Mouse (Mus musculus): ENCODE measurements around the gene Elp6. TPM values are rescaled to one million over a fixed set of nuclear protein-coding genes. Genes with fewer than 3 reads are reported as not detected.

Elp6 gene
- polyA plus RNA-seq, 1 experiment from 2014 or later, result 24.1 TPM

- Histone ChIP-seq H3K27ac (ENCODE audit: low read length) (no peak overlapping the region), H3K4me2 (ENCODE audit: low read depth, low read length) (no peak overlapping the region), H3K27me3 (ENCODE audit: control insufficient read depth, insufficient read depth, low read depth, low read length) (no peaks in the 10 kb centered on the region), H3K36me3 (ENCODE audit: control insufficient read depth, insufficient read depth, low read length) (no peaks in the 10 kb centered on the region), H3K9me3 (ENCODE audit: control insufficient read depth, low read length) (no peaks in the 10 kb centered on the region), H3K4me1 (replicated peaks; ENCODE audit: control insufficient read depth, insufficient read depth, low read length) (no peaks in the 10 kb centered on the region), H3K9ac (ENCODE audit: low read length) (no peak overlapping the region), H3K4me3 (ENCODE audit: low read length) (no peak overlapping the region)
- 59% methylated on average over 5 of the region's 5 CpGs for WGBS
- ATAC-seq (ENCODE audit: low read depth), result no peak
Measured at GRCm38 (mm10) chr9:110275882-110276281, 29.1 kb upstream of the Elp6 start.

- H3K27ac ChIP-seq (ENCODE audit: low read length), result no peak overlapping the region
- no peak overlapping the region for H3K9ac ChIP-seq (ENCODE audit: low read length)
- no peaks in the 10 kb centered on the region for H3K27me3 ChIP-seq (ENCODE audit: control insufficient read depth, insufficient read depth, low read depth, low read length)
- no peak overlapping the region for H3K4me3 ChIP-seq (ENCODE audit: low read length)
- no peak overlapping the region for H3K4me2 ChIP-seq (ENCODE audit: low read depth, low read length)
- no peak for ATAC-seq (ENCODE audit: low read depth)
- H3K9me3 ChIP-seq (ENCODE audit: control insufficient read depth, low read length), result no peaks in the 10 kb centered on the region
- WGBS, result 44% methylated on average over 8 of the region's 8 CpGs
- H3K36me3 ChIP-seq (ENCODE audit: control insufficient read depth, insufficient read depth, low read length), result no peaks in the 10 kb centered on the region
- H3K4me1 ChIP-seq (replicated peaks; ENCODE audit: control insufficient read depth, insufficient read depth, low read length), result no peaks in the 10 kb centered on the region
Measured at GRCm38 (mm10) chr9:110277431-110277881, 27.5 kb upstream of the Elp6 start.

GRCm38 (mm10) chr9:110284075-110284697 is 20.8 kb upstream of the Elp6 start:
- Histone ChIP-seq H3K9me3 (ENCODE audit: control insufficient read depth, low read length) (no peaks in the 10 kb centered on the region), H3K27ac (ENCODE audit: low read length) (no peak overlapping the region), H3K4me1 (replicated peaks; ENCODE audit: control insufficient read depth, insufficient read depth, low read length) (no peaks in the 10 kb centered on the region), H3K4me3 (ENCODE audit: low read length) (no peak overlapping the region), H3K36me3 (ENCODE audit: control insufficient read depth, insufficient read depth, low read length) (no peaks in the 10 kb centered on the region), H3K4me2 (ENCODE audit: low read depth, low read length) (no peak overlapping the region), H3K27me3 (ENCODE audit: control insufficient read depth, insufficient read depth, low read depth, low read length) (no peaks in the 10 kb centered on the region), H3K9ac (ENCODE audit: low read length) (no peak overlapping the region)
- ATAC-seq (ENCODE audit: low read depth), result no peak
- WGBS, result 95% methylated on average over 8 of the region's 10 CpGs

DNA sequence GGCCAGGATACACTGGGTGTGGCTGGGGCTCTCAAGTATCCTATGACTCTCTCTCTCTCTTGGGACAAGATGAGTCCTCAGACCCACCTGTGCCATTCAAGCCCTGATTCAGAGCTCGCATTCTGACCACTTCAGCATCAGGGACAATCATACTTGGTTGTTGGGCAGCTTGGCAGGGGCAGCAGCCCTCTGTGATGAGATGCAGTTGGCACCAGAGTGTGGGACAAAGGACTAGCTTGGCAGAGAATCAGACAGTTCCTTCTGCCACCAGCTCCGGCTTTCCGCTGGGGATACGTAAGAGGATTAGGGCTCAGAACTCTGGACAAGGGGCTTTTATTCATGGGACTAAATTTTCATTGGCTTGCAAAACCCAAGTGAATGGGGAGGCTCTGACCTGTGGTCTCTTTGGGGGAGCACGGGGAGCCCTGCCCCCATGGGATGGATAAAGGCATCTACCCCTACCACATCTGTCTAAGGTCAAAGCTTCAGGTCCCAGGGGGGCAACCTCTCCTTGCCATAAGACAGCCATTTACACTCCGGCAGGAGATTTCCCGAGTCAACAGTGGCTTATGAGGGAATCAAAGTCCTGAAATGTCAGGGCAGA is 17.6 kb upstream of the Elp6 start:
- H3K27me3 ChIP-seq (ENCODE audit: control insufficient read depth, insufficient read depth, low read depth, low read length), result no peaks in the 10 kb centered on the region
- no peak overlapping the region for H3K4me3 ChIP-seq (ENCODE audit: low read length)
- no peak overlapping the region for H3K9ac ChIP-seq (ENCODE audit: low read length)
- H3K4me1 ChIP-seq (replicated peaks; ENCODE audit: control insufficient read depth, insufficient read depth, low read length), result no peaks in the 10 kb centered on the region
- H3K27ac ChIP-seq (ENCODE audit: low read length), result no peak overlapping the region
- no peak for ATAC-seq (ENCODE audit: low read depth)
- no peaks in the 10 kb centered on the region for H3K36me3 ChIP-seq (ENCODE audit: control insufficient read depth, insufficient read depth, low read length)
- no peaks in the 10 kb centered on the region for H3K9me3 ChIP-seq (ENCODE audit: control insufficient read depth, low read length)
- WGBS, result 77% methylated on average over 7 of the region's 7 CpGs
- no peak overlapping the region for H3K4me2 ChIP-seq (ENCODE audit: low read depth, low read length)

- no peak for ATAC-seq (ENCODE audit: low read depth)
- H3K4me2 ChIP-seq (ENCODE audit: low read depth, low read length), result no peak overlapping the region
- no peaks in the 10 kb centered on the region for H3K9me3 ChIP-seq (ENCODE audit: control insufficient read depth, low read length)
- WGBS, result 72% methylated on average over 12 of the region's 12 CpGs
- no peaks in the 10 kb centered on the region for H3K27me3 ChIP-seq (ENCODE audit: control insufficient read depth, insufficient read depth, low read depth, low read length)
- no peak overlapping the region for H3K9ac ChIP-seq (ENCODE audit: low read length)
- H3K4me1 ChIP-seq (replicated peaks; ENCODE audit: control insufficient read depth, insufficient read depth, low read length), result no peaks in the 10 kb centered on the region
- no peak overlapping the region for H3K27ac ChIP-seq (ENCODE audit: low read length)
- H3K4me3 ChIP-seq (ENCODE audit: low read length), result no peak overlapping the region
- no peaks in the 10 kb centered on the region for H3K36me3 ChIP-seq (ENCODE audit: control insufficient read depth, insufficient read depth, low read length)
Measured at GRCm38 (mm10) chr9:110293254-110293718, 11.7 kb upstream of the Elp6 start.

DNA sequence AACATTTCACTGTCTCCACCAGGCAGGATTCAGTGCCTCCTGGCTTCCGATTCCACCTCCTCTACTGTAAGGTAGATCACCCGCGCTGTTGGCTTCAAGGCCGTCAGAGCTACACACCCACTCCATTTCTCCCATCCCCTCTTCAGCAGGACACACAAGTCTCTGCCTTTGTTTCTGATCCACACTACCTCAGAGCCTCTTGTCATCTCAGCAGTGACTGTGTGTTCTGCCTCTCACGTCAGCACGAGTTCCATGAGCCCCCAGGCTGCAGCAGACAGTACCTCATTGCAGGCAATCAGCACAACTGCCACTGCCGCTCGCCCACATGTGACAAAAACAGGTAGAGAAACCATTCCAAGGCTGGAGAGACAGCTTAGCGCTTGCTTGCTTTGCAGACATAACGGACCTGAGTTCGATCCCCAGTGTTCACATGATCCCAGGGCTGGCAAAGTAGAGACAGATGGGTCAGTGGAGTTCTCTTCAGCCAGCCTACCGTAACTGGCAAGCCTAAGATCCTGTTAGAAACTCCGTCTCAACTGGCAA is 11.0 kb upstream of the Elp6 start:
- 81% methylated on average over 13 of the region's 13 CpGs for WGBS
- Histone ChIP-seq H3K4me1 (replicated peaks; ENCODE audit: control insufficient read depth, insufficient read depth, low read length) (no peaks in the 10 kb centered on the region), H3K9ac (ENCODE audit: low read length) (no peak overlapping the region), H3K4me3 (ENCODE audit: low read length) (no peak overlapping the region), H3K36me3 (ENCODE audit: control insufficient read depth, insufficient read depth, low read length) (no peaks in the 10 kb centered on the region), H3K4me2 (ENCODE audit: low read depth, low read length) (no peak overlapping the region), H3K9me3 (ENCODE audit: control insufficient read depth, low read length) (no peaks in the 10 kb centered on the region), H3K27me3 (ENCODE audit: control insufficient read depth, insufficient read depth, low read depth, low read length) (no peaks in the 10 kb centered on the region), H3K27ac (ENCODE audit: low read length) (no peak overlapping the region)
- no peak for ATAC-seq (ENCODE audit: low read depth)

- Histone ChIP-seq H3K4me1 (replicated peaks; ENCODE audit: control insufficient read depth, insufficient read depth, low read length) (no peaks in the 10 kb centered on the region), H3K36me3 (ENCODE audit: control insufficient read depth, insufficient read depth, low read length) (no peaks in the 10 kb centered on the region), H3K9ac (ENCODE audit: low read length) (no peak overlapping the region), H3K27me3 (ENCODE audit: control insufficient read depth, insufficient read depth, low read depth, low read length) (no peaks in the 10 kb centered on the region), H3K9me3 (ENCODE audit: control insufficient read depth, low read length) (no peaks in the 10 kb centered on the region), H3K4me2 (ENCODE audit: low read depth, low read length) (no peak overlapping the region), H3K4me3 (ENCODE audit: low read length) (no peak overlapping the region), H3K27ac (ENCODE audit: low read length) (no peak overlapping the region)
- no peak for ATAC-seq (ENCODE audit: low read depth)
- 32% methylated on average over 3 of the region's 3 CpGs for WGBS
Measured at GRCm38 (mm10) chr9:110294786-110295185, 10.2 kb upstream of the Elp6 start.

DNA sequence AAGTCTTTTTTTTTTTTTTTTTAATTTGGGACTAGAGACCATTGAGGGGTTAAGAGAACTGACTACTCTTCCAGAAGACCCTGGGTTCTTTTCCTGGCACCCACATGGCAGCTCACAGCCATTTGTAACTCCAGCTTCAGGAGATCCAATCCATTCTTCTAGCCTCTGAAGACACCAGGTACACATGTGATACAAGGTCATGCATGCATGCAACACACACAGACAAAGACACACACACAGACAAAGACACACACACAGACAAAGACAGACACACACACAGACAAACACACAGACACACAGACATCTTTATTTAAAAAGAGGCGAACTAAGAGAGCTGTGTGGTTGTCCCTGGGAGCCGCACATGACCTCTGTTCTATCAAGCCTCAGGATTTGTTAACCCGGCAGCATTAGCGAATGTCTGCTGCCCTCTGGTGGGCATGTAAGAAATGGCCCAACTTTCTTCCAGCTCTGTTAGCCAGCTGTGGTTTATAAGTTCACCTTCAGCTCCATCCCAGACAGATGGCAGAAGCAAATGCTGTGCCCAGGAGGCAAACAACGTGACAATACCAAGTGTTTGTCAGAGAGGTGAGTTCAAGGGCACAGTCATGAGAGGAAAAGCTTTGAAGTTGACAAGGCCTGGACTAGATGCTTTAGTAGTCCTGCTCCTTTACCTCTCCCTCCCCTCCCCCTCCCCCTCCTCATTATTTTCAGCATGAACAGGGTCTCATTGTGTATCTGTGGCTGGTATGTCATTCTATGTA is 7.9 kb upstream of the Elp6 start:
- H3K27ac ChIP-seq (ENCODE audit: low read length), result no peak overlapping the region
- peak; percentile 47 for ATAC-seq (ENCODE audit: low read depth)
- H3K36me3 ChIP-seq (ENCODE audit: control insufficient read depth, insufficient read depth, low read length), result no peaks in the 10 kb centered on the region
- H3K9ac ChIP-seq (ENCODE audit: low read length), result no peak overlapping the region
- no peak overlapping the region for H3K4me3 ChIP-seq (ENCODE audit: low read length)
- H3K4me1 ChIP-seq (replicated peaks; ENCODE audit: control insufficient read depth, insufficient read depth, low read length), result no peaks in the 10 kb centered on the region
- no peak overlapping the region for H3K4me2 ChIP-seq (ENCODE audit: low read depth, low read length)
- 2% methylated on average over 5 of the region's 5 CpGs for WGBS
- H3K27me3 ChIP-seq (ENCODE audit: control insufficient read depth, insufficient read depth, low read depth, low read length), result no peaks in the 10 kb centered on the region
- H3K9me3 ChIP-seq (ENCODE audit: control insufficient read depth, low read length), result peaks cover 5% of the 10 kb centered on the region

DNA sequence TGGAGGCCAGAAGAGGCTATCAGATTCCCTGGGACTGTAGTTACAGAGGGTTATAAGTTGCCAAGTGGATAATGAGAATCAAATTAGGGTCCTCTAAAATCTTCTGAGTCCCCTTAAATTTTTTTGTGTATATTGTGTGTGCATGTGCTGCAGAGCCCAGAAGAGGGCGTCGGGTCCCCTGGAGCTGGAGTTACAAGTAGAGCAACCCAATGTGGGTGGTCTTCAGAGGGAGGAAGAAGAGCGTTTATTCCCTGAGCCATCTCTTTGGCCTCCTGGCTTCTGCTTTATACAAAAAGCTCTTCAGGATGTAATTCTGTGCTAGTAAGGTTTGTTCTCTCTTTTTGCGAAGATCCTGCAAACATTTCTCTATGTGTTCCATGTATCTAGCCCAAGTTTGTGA is 457 bp upstream of the Elp6 start:
- no peaks in the 10 kb centered on the region for H3K36me3 ChIP-seq (ENCODE audit: control insufficient read depth, insufficient read depth, low read length)
- ATAC-seq (ENCODE audit: low read depth), result peak; percentile 13; the same call in 1 of the 2 replicates
- 3% methylated on average over 4 of the region's 4 CpGs for WGBS

More for the DNA sequence above, 457 bp upstream of the Elp6 start:
- H3K9ac ChIP-seq (ENCODE audit: low read length), result peak overlapping the region; percentile 84
- H3K4me3 ChIP-seq (ENCODE audit: low read length), result peak overlapping the region; percentile 64
- H3K4me1 ChIP-seq (replicated peaks; ENCODE audit: control insufficient read depth, insufficient read depth, low read length), result peaks cover 3% of the 10 kb centered on the region; the same call in 1 of the 2 replicates
- peak overlapping the region; percentile 59 for H3K4me2 ChIP-seq (ENCODE audit: low read depth, low read length)
- peak overlapping the region; percentile 86 for H3K27ac ChIP-seq (ENCODE audit: low read length)
- H3K27me3 ChIP-seq (ENCODE audit: control insufficient read depth, insufficient read depth, low read depth, low read length), result no peaks in the 10 kb centered on the region
- peaks cover 6% of the 10 kb centered on the region for H3K9me3 ChIP-seq (ENCODE audit: control insufficient read depth, low read length)
